Mouse (Mus musculus): ENCODE data around the gene Srek1ip1. TPM values are rescaled to one million over a fixed set of nuclear protein-coding genes. Genes with fewer than 3 reads are reported as not detected.

Gene Srek1ip1
- total and polyA plus RNA-seq, 3 experiments = 3.2 to 21.9 (median 16.4) TPM

- DNase-seq = no peak
Observed at GRCm38 (mm10) chr13:104843295-104844089, 51.2 kb downstream of the Srek1ip1 start.

DNA sequence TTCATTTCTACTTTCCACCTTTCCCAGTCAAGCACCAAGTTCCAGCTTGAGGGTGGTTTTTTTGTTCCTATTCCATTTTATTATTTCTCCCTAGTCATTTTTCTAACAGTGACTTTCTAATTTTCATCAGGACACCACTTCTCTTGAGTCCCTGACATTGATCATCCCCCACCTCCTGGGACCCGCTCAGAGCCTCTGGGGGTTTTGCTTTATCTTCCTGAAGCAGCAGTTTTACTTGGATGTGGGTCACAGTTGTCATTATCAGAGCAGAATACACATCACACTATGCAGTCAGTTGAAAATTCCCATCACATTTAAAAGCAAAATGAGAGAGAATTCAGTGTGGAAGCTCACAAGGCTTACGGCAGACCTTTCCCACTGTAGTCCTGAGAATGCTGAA, 61.4 kb downstream of the Srek1ip1 start:
- no peak for DNase-seq

DNA sequence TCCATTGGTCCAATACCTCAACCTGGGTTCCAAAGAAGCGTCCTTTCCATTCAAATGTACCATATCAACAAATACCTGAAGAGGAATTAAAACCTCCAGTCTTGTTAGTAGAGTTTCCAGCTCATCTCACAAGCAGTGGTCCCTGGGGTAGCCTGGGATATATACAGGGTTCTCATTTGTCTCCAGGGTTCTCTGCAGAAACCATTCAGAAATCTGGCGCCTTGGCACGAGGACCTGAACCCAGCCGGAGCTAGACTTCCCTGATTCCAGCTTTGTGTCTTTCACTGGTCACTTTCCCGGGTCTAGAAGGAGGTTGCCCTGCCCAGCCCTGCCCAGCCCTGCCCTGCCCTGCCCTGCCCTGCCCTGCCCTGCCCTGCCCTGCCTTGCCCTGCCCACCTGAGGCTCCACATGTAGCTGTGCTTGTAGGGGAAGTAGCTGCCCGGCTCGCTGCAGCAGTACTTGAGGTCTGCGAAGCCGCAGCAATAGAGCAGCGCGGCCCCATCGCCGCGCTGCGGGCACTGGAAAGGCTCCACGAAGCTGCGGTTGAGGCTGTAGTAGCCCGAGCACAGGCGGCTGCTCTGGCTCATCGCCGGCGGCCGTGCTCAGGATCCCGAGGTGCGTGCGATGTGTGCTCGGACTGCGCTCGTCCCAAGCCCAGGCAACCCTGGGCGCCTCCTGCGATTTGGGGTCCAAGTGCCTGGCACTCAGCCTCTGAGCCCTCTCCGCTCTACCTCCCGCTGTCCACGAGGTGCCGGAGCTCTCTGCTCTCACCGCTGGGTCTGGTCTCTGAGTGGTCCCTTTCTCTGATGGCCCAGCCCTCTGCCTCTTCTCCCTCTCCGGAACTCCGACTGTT, 71.1 kb downstream of the Srek1ip1 start, which contains the start of gene Shisal2b:
TSS of gene Shisal2b (minus strand) at position 767 of the 853 bp plus-strand sequence.
- peak; percentile 54 for DNase-seq

GRCm38 (mm10) chr13:104866726-104867125, 74.4 kb downstream of the Srek1ip1 start:
- DNase-seq = no peak

DNA sequence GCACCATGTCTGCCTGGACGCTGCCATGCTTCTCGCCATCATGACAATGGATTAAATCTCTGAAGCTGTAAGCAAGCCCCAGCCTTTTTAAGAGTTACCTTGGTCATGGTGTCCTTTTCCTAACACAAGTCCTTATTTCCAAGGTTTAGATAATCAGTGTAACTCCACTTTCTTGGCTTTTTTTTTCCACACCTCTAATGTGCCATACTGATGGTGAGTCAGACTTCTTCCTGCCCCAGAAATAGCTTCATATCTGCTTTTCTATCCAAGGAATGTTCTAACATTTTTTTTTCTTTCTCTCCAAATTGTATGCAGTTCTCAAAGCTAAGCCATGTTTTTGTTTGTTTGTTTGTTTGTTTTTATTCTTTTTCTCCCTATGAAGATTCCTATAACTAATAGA, 77.6 kb downstream of the Srek1ip1 start:
- no peak for DNase-seq

DNA sequence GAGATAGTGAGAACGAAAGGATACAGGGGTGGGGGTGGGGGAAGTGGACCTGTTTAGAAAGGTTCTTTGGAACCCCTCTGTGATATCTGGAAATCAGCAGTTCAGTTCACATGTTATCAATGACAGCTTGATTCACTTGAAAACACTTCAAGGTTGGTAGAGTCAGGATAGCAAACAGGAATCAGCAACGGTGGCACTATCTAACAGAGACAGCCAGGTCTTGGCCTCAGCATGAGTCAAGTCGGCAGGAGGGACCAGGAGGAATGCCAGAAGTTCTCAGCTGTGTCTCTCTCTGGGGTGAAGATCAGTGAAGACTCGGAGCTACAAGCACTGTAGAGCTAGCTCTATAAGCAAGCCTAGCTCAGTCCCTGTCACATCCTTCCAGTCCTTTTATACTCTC, 86.2 kb downstream of the Srek1ip1 start:
- DNase-seq = no peak

DNA sequence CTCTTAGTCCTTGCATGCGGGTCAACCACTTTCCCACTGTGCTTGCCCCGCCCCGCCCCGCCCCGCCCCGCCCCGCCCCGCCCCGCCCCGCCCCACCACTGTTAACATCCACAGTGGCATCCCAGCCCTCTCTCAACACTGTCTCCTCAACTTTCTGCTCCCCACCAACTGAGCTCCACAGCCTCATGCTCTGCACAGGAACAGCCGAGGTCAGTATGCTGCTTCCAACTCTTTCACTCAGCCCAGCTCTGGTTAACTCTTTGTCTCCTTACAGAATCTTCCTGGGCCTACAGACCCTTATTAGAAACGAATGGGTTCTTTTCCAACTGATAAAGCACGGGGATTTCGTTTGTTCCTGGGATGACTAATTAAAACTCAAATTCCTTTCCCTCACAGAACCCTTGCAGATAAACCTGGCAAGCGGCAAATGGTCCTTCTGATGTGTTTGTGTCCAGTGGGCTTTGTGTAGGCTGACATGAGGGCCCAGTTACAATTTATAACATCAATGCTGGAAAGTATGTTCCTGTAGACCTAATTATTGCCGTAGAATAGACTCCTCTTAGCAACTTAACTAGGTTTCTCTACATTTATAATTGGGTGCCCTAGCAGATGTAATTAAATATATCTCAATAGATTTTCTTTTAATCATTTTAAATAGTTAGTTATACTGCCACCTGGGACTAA, 91.4 kb downstream of the Srek1ip1 start:
- no peak for DNase-seq

DNA sequence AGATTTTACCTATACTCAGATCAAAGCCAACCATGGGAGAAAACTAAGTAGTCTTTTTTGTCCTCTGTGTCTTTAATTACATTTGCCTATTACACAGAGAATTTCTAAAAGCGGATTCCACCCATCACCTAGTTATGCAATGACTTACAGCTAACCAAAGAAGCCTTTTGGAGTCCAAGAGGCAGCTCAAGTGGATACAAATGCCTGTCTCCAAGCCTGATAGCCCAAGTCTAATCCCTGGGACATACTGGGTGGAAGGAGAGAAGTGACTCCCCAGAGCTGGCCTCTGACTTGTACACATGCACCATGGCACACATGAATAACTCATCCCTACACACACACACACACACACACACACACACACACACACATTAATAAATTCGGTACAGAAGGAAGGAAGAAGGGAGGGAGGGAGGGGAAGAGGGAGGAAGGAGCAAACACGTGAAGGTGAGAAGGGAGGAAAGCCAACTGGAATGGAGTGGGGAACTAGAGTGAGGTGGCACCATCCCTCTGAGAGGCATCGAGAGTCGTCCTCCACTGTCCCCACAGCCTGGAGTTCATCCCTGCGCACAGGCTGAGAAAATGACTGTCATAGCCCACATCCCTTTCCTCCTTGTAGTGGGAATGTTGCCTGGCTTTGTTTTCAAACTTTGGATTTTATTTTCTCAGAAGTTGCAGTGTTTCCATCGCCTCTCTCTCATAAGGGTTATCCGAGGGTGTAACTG, 94.2 kb downstream of the Srek1ip1 start:
- no peak for DNase-seq

Other genes starting within 250 kb of the Srek1ip1 start
- gene Cwc27, start 24.7 kb downstream of the Srek1ip1 start, total RNA-seq (2021) = 10 to 100 TPM; 14.2 to 14.3 TPM
- gene Cwc27, start 24.7 kb downstream of the Srek1ip1 start, polyA plus RNA-seq (2012; rRNA removed) = 0.52 and 1.2 TPM in 2 replicates
- gene Shisal2b, start 71.4 kb downstream of the Srek1ip1 start, total RNA-seq (2021) = not detected
- gene Shisal2b, start 71.4 kb downstream of the Srek1ip1 start, polyA plus RNA-seq (2012; rRNA removed) = 0.12 TPM in 1 of 2 replicates, not detected in the other

Measured in adrenal gland, adult 2 months (tissue).